Mouse (Mus musculus) MEL (cell line): ENCODE results near the gene Otoa. TPM values are rescaled to one million over a fixed set of nuclear protein-coding genes. Genes with fewer than 3 reads are reported as not detected.

Source experiments
- DNase-seq: peaks from one replicate; pipeline ENCODE4 v3.0.0; 2011; ENCODE audit warnings: low read depth, low spot score
- H3K27ac ChIP-seq: 2 replicates; pipeline ENCODE4 v1.5.1; 2012; ENCODE audit warnings: low read depth, mild to moderate bottlenecking, control low read depth, low read length, moderate library complexity; ENCODE audit not compliant: control insufficient read depth
- H3K27me3 ChIP-seq, 2 experiments: fragments of 150-350 bp in 1 of 2; sonication (generic) in 1 of 2; 2 replicates each; pipeline ENCODE4 v1.6.1; 2012; ENCODE audit warnings: low read length in 2 of 2, mild to moderate bottlenecking in 2 of 2, improper control_type of control experiment in 1 of 2, moderate library complexity in 1 of 2; ENCODE audit not compliant: insufficient read depth in 2 of 2, control insufficient read depth in 1 of 2
- H3K36me3 ChIP-seq, 2 experiments: 2 replicates each; pipeline ENCODE4 v1.6.1; 2012 to 2014; ENCODE audit warnings: low read length in 2 of 2, improper control_type of control experiment in 1 of 2, inconsistent platforms in 1 of 2, mild to moderate bottlenecking in 1 of 2; ENCODE audit not compliant: insufficient read depth in 2 of 2, control insufficient read depth in 1 of 2
- H3K4me1 ChIP-seq, 2 experiments: fragments of 150-350 bp in 1 of 2; sonication (generic) in 1 of 2; 2 replicates each; pipeline ENCODE4 v1.6.1; 2012; ENCODE audit warnings: low read length in 2 of 2, improper control_type of control experiment in 1 of 2, mild to moderate bottlenecking in 1 of 2; ENCODE audit not compliant: insufficient read depth in 2 of 2, control insufficient read depth in 1 of 2
- H3K4me3 ChIP-seq, 2 experiments: fragments of 150-350 bp in 1 of 2; sonication (generic) in 1 of 2; 2 replicates each; pipeline ENCODE4 v1.5.1; 2012; ENCODE audit warnings: low read depth in 2 of 2, low read length in 2 of 2, mild to moderate bottlenecking in 2 of 2, moderate library complexity in 2 of 2, control low read depth in 1 of 2, improper control_type of control experiment in 1 of 2; ENCODE audit not compliant: control insufficient read depth in 1 of 2, insufficient read depth in 1 of 2
- H3K79me2 ChIP-seq: 2 replicates; pipeline ENCODE4 v1.6.1; 2012; ENCODE audit warnings: mild to moderate bottlenecking, low read length, moderate library complexity; ENCODE audit not compliant: control insufficient read depth, poor library complexity, insufficient read depth
- H3K9ac ChIP-seq: 2 replicates; pipeline ENCODE4 v1.6.1; 2012; ENCODE audit warnings: low read depth, mild to moderate bottlenecking, control low read depth, low read length, moderate library complexity; ENCODE audit not compliant: control insufficient read depth, poor library complexity, severe bottlenecking
- H3K9me3 ChIP-seq: fragments of 150-350 bp; sonication (generic); replicated peaks from 2 replicates; pipeline ENCODE4 v1.6.1; 2012; ENCODE audit warnings: mild to moderate bottlenecking, low read length, improper control_type of control experiment, moderate library complexity; ENCODE audit not compliant: insufficient read depth
- CHD1 ChIP-seq: IDR thresholded peaks from 2 replicates; pipeline ENCODE4 v1.6.1; 2012; ENCODE audit warnings: low read depth, mild to moderate bottlenecking, inconsistent platforms, low read length, improper control_type of control experiment
- CTCF ChIP-seq, 3 experiments: IDR thresholded peaks in 2 of 3; conservative IDR thresholded peaks in 1 of 3; 2 replicates each; pipeline ENCODE4 v1.5.1; 2011 to 2012; ENCODE audit warnings: low read length in 3 of 3, low read depth in 2 of 3, mild to moderate bottlenecking in 2 of 3, improper control_type of control experiment in 1 of 3, inconsistent platforms in 1 of 3, mixed read lengths in 1 of 3, moderate library complexity in 1 of 3; ENCODE audit not compliant: control insufficient read depth in 1 of 3, insufficient read depth in 1 of 3, poor library complexity in 1 of 3, severe bottlenecking in 1 of 3
- EP300 ChIP-seq, 2 experiments: IDR thresholded peaks; 2 replicates each; pipeline ENCODE4 v1.6.1; 2011; ENCODE audit warnings: improper control_type of control experiment in 2 of 2, low read length in 2 of 2, low read depth in 1 of 2, mild to moderate bottlenecking in 1 of 2
- ETS1 ChIP-seq: IDR thresholded peaks from 2 replicates; pipeline ENCODE4 v1.6.1; 2012; ENCODE audit warnings: low read depth, mild to moderate bottlenecking, inconsistent platforms, low read length, improper control_type of control experiment, moderate library complexity
- KAT2A ChIP-seq: conservative IDR thresholded peaks from 2 replicates; pipeline ENCODE4 v1.6.1; 2012; ENCODE audit warnings: low read depth, low read length, improper control_type of control experiment, inconsistent platforms
- MAFK ChIP-seq: IDR thresholded peaks from 2 replicates; pipeline ENCODE4 v1.6.1; 2011; ENCODE audit warnings: low read depth, mild to moderate bottlenecking, low read length, improper control_type of control experiment, borderline replicate concordance
- MYB ChIP-seq: IDR thresholded peaks from 2 replicates; pipeline ENCODE4 v1.6.1; 2011; ENCODE audit warnings: mild to moderate bottlenecking, low read depth, low read length, improper control_type of control experiment
- NELFE ChIP-seq: IDR thresholded peaks from 2 replicates; pipeline ENCODE4 v1.6.1; 2011; ENCODE audit warnings: low read depth, low read length, improper control_type of control experiment
- NRF1 ChIP-seq: IDR thresholded peaks from 2 replicates; pipeline ENCODE4 v1.6.1; 2014; ENCODE audit warnings: low read depth, mild to moderate bottlenecking, inconsistent platforms, low read length, improper control_type of control experiment, moderate library complexity; ENCODE audit not compliant: poor library complexity, insufficient read depth, severe bottlenecking
- RAD21 ChIP-seq: IDR thresholded peaks from 2 replicates; pipeline ENCODE4 v1.6.1; 2011; ENCODE audit warnings: mild to moderate bottlenecking, low read depth, low read length, improper control_type of control experiment
- SIN3A ChIP-seq: IDR thresholded peaks from 2 replicates; pipeline ENCODE4 v1.6.1; 2012; ENCODE audit warnings: low read length, improper control_type of control experiment, inconsistent platforms
- TBP ChIP-seq: IDR thresholded peaks from 2 replicates; pipeline ENCODE4 v1.8.0; 2011; ENCODE audit warnings: low read depth, low read length, improper control_type of control experiment
- TCF12 ChIP-seq: IDR thresholded peaks from 2 replicates; pipeline ENCODE4 v1.6.1; 2014; ENCODE audit warnings: low read depth, mild to moderate bottlenecking, inconsistent platforms, low read length, improper control_type of control experiment, moderate library complexity
- UBTF ChIP-seq: IDR thresholded peaks from 2 replicates; pipeline ENCODE4 v1.6.1; 2012; ENCODE audit warnings: low read depth, mild to moderate bottlenecking, inconsistent platforms, low read length, improper control_type of control experiment, moderate library complexity, borderline replicate concordance; ENCODE audit not compliant: insufficient read depth
- USF1 ChIP-seq: IDR thresholded peaks from 2 replicates; pipeline ENCODE4 v1.6.1; 2014; ENCODE audit warnings: low read depth, mild to moderate bottlenecking, inconsistent platforms, low read length, improper control_type of control experiment, moderate library complexity
- ZKSCAN1 ChIP-seq: IDR thresholded peaks from 2 replicates; pipeline ENCODE4 v1.6.1; 2012; ENCODE audit warnings: low read depth, mild to moderate bottlenecking, inconsistent platforms, low read length, improper control_type of control experiment, moderate library complexity
- ZMIZ1 ChIP-seq: IDR thresholded peaks from 2 replicates; pipeline ENCODE4 v1.6.1; 2012; ENCODE audit warnings: low read depth, mild to moderate bottlenecking, inconsistent platforms, low read length, improper control_type of control experiment, moderate library complexity
- polyA plus RNA-seq, 2 experiments: library from polyadenylated mRNA; stranded (reverse) in 1 of 2; unstranded in 1 of 2; fragments of >175 nt in 1 of 2; fragments of >200 nt in 1 of 2; gene quantifications; 2 replicates each; pipeline versions ENCODE4 v1.2.1 to v1.2.4; 2012; ENCODE audit warnings: low replicate concordance in 2 of 2, low read depth in 1 of 2; ENCODE audit not compliant: insufficient read length in 2 of 2, insufficient read depth in 1 of 2, missing spikeins in 1 of 2
- total RNA-seq: library from RNA; depleted of rRNA; stranded (reverse); fragments of 300-350 nt; gene quantifications from 2 replicates; pipeline ENCODE4 v1.2.3, GENCODE M21; 2012

Gene Otoa
- total and polyA plus RNA-seq, 3 experiments, result 0.04 to 0.23 TPM; not detected in 1

DNA sequence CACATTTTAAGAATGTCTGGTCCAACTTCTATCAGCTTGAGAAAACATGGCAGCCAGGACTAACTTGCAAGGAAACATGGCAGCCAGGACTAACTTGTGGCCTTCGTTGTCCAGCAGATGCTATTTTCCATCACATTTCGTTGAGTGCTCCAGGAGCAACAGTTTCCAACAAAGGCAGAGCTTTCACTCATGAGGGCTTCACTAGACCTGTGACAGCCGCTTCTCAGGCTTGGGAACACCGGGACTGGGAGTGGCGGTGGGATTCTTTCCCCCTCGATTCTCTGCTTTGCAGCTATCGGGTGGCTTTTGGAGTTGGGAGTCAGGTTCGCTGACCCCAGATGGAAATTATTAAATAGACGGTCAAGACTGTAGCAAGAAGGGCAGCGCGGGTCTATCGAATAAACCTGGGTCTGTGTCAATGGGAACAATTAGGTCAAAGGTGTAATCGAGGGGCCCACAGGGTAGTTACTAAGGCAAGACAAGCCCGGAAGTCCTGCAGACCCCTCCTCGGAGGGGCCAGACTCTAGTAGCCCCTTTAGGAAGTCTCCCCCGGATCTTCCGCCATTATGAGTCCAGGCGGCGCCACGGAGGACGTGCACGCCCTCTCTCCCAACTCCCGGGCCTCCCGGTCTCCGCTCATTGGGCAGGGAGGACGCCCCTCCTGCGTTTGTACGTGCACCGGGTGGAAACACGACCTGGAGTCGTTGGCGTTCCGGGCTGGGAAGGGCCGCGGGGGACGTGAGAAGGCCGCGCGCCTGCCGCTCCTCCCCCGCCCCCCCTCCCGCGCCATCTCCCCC lies 47.4 kb upstream of the Otoa start, which contains the start of gene Mettl9 (continued):
- no peak for TF ChIP-seq MAFK
- no peak for TF ChIP-seq NRF1
- no peak for TF ChIP-seq RAD21
- TF ChIP-seq ETS1, result no peak
- TF ChIP-seq CTCF (IDR thresholded peaks at IDR 0.05 in 2 of 3, conservative IDR thresholded peaks at IDR 0.05 in 1 of 3; ENCODE audit: control insufficient read depth in 1 of 3, insufficient read depth in 1 of 3, low read depth in 2 of 3, low read length in 3 of 3, poor library complexity in 1 of 3, severe bottlenecking in 1 of 3), result 0 out of 6 replicates have a peak, but pooled peaks of 1 of the 3 experiments have one; percentile 2
- peak; percentile 84 for TF ChIP-seq TCF12
- TF ChIP-seq USF1, result no peak
- TF ChIP-seq KAT2A, result peak; percentile 75; the same call in 1 of the 2 replicates

DNA sequence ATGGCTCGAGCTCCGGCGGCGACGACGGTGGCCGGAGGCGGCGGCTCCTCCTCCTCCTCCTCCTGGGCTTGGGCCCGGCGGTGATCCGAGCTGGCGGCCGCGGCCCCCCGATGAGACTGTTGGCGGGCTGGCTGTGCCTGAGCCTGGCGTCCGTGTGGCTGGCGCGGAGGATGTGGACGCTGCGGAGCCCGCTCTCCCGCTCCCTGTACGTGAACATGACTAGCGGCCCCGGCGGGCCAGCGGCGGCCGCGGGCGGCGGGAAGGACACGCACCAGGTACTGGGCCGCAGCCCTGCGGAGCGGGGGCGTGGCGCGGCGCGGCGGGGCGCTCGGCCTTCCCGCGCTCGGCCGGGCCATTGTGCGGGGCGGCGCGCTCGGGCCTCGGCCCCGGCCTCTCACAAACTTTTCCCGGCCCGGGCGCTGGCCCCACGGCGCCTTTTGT lies 46.7 kb upstream of the Otoa start:
- H3K9ac ChIP-seq, result peak overlapping the region; percentile 95
- no peaks in the 10 kb centered on the region for H3K27me3 ChIP-seq
- peaks cover 0 to 28% of the 10 kb centered on the region in 2 experiments; a peak in 2 of 4 replicates for H3K36me3 ChIP-seq
- H3K4me1 ChIP-seq, result peaks cover 8 to 20% of the 10 kb centered on the region in 2 experiments; a peak in 3 of 4 replicates
- H3K79me2 ChIP-seq, result peaks cover 47% of the 10 kb centered on the region
- peak overlapping the region; percentile 84 to 98 for H3K4me3 ChIP-seq
- DNase-seq, result no peak
- peak overlapping the region; percentile 64 for H3K27ac ChIP-seq
- TF ChIP-seq ZKSCAN1 (no peak), CTCF (IDR thresholded peaks at IDR 0.05 in 2 of 3, conservative IDR thresholded peaks at IDR 0.05 in 1 of 3; ENCODE audit: control insufficient read depth in 1 of 3, insufficient read depth in 1 of 3, low read depth in 2 of 3, low read length in 3 of 3, poor library complexity in 1 of 3, severe bottlenecking in 1 of 3) (no peak), CHD1 (peak; percentile 24; the same call in 1 of the 2 replicates), ZMIZ1 (0 out of 2 replicates have a peak, but pooled peaks have one; percentile 13), UBTF (0 out of 2 replicates have a peak, but pooled peaks have one; percentile 52)
- no peaks in the 10 kb centered on the region for H3K9me3 ChIP-seq

DNA sequence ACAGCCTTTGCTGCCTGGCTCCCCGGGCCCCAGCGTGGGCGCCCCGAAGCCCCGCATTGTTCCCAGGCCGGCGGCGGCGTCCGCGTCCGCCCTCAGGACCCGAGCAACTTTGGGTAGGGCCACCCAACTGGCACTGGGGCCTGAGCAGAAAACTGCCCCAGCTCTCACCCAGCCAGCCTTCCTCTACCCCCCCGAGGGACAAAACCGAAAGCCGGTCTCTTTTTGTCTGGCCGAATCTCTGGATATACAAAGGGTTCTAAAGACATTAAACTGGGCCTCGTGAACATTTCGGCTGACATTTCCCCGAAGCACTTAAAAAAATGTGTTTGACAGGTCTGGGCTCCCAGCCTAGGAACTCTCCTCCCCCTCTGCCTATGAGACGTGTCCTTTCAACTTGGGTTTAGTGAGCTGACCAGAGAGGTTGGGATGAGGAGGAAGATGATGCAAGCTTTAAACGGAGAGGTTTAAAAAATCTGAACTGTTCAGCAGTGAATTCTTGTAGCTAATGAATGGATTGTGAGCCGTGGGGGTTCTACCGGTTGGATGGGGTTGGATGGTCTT lies 46.2 kb upstream of the Otoa start:
- Histone ChIP-seq H3K27me3 (no peaks in the 10 kb centered on the region), H3K79me2 (peaks cover 52% of the 10 kb centered on the region), H3K27ac (peak overlapping the region; percentile 64), H3K4me3 (peak overlapping the region; percentile 84 to 98), H3K4me1 (peaks cover 8 to 17% of the 10 kb centered on the region in 2 experiments; a peak in 3 of 4 replicates), H3K9ac (peak overlapping the region; percentile 95), H3K36me3 (peaks cover 0 to 24% of the 10 kb centered on the region in 2 experiments; a peak in 2 of 4 replicates), H3K9me3 (no peaks in the 10 kb centered on the region)
- TF ChIP-seq NELFE (peak; percentile 14; the same call in 1 of the 2 replicates), TBP (no peak), MYB (no peak), SIN3A (peak; percentile 82), EP300 (IDR thresholded peaks at IDR 0.05; ENCODE audit: low read depth in 1 of 2, low read length in 2 of 2) (no peak)
- DNase-seq, result peak; percentile 66
